Mouse (Mus musculus): ENCODE data around the gene Csmd2.

Gene Csmd2

GRCm38 (mm10) chr4:127987784-127988455 is at the start of gene Csmd2:
TSS of gene Csmd2 (plus strand) at chr4:127987857.
- DNase-seq (ENCODE audit: low spot score in 2 of 2) = peak; percentile 58 to 73

- DNase-seq (ENCODE audit: low spot score in 2 of 2) = no peak
These were observed 40.0 kb upstream of the Csmd2 start for GRCm38 (mm10) chr4:127947696-127948095.

GRCm38 (mm10) chr4:127953006-127953710 is 34.5 kb upstream of the Csmd2 start:
- no peak for DNase-seq (ENCODE audit: low spot score in 2 of 2)

GRCm38 (mm10) chr4:127969101-127969500 is 18.6 kb upstream of the Csmd2 start:
- no peak for DNase-seq (ENCODE audit: low spot score in 2 of 2)

- DNase-seq (ENCODE audit: low spot score in 2 of 2) = no peak
These were observed 17.6 kb upstream of the Csmd2 start for GRCm38 (mm10) chr4:127970018-127970421.

GRCm38 (mm10) chr4:127970901-127971868 is 16.5 kb upstream of the Csmd2 start, which contains the start of gene CK137956:
TSS of gene CK137956 (minus strand) at chr4:127970951.
- DNase-seq (ENCODE audit: low spot score in 2 of 2) = no peak

GRCm38 (mm10) chr4:127972976-127973375 is 14.7 kb upstream of the Csmd2 start:
- no peak for DNase-seq (ENCODE audit: low spot score in 2 of 2)

GRCm38 (mm10) chr4:127981125-127981524 is 6.5 kb upstream of the Csmd2 start:
- DNase-seq (ENCODE audit: low spot score in 2 of 2) = no peak

- no peak for DNase-seq (ENCODE audit: low spot score in 2 of 2)
These were observed 3.2 kb upstream of the Csmd2 start for GRCm38 (mm10) chr4:127984426-127984825.

GRCm38 (mm10) chr4:127985874-127986273 is 1.8 kb upstream of the Csmd2 start:
- peak; percentile 62 to 81 for DNase-seq (ENCODE audit: low spot score in 2 of 2)

- DNase-seq (ENCODE audit: low spot score in 2 of 2) = peak; percentile 38 to 43
These were observed 1.1 kb upstream of the Csmd2 start for GRCm38 (mm10) chr4:127986491-127987075.

- DNase-seq (ENCODE audit: low spot score in 2 of 2) = no peak
These were observed 387 bp upstream of the Csmd2 start for GRCm38 (mm10) chr4:127987270-127987669.

GRCm38 (mm10) chr4:127988526-127989180 is 996 bp downstream of the Csmd2 start:
- no peak for DNase-seq (ENCODE audit: low spot score in 2 of 2)

GRCm38 (mm10) chr4:127989347-127989995 is 1.8 kb downstream of the Csmd2 start:
- peak; percentile 50 to 65 for DNase-seq (ENCODE audit: low spot score in 2 of 2)

- no peak for DNase-seq (ENCODE audit: low spot score in 2 of 2)
These were observed 11.6 kb downstream of the Csmd2 start for GRCm38 (mm10) chr4:127999281-127999680.

GRCm38 (mm10) chr4:128002638-128003101 is 15.0 kb downstream of the Csmd2 start:
- no peak for DNase-seq (ENCODE audit: low spot score in 2 of 2)

- DNase-seq (ENCODE audit: low spot score in 2 of 2) = no peak
These were observed 17.3 kb downstream of the Csmd2 start for GRCm38 (mm10) chr4:128004797-128005452.

- no peak for DNase-seq (ENCODE audit: low spot score in 2 of 2)
These were observed 31.8 kb downstream of the Csmd2 start for GRCm38 (mm10) chr4:128019465-128019864.

- no peak for DNase-seq (ENCODE audit: low spot score in 2 of 2)
These were observed 40.6 kb downstream of the Csmd2 start for GRCm38 (mm10) chr4:128028294-128028693.

- DNase-seq (ENCODE audit: low spot score in 2 of 2) = no peak
These were observed 54.2 kb downstream of the Csmd2 start for GRCm38 (mm10) chr4:128041901-128042300.
